Mouse (Mus musculus) liver, adult 2 months (tissue): ENCODE results near the gene Prima1.

Experiments
- CTCF ChIP-seq: fragments of 200-500 bp; IDR thresholded peaks from 2 replicates; pipeline ENCODE4 v1.5.1; 2011; ENCODE audit warnings: low read depth, low read length, control low read depth
- POLR2A ChIP-seq: fragments of 200-500 bp; IDR thresholded peaks from 2 replicates; pipeline ENCODE4 v1.6.1; 2011; ENCODE audit warnings: low read length, control low read depth; ENCODE audit not compliant: insufficient read depth; ENCODE audit errors: extremely low read depth

- TF ChIP-seq CTCF: no peak
- no peak for TF ChIP-seq POLR2A
Observed at GRCm38 (mm10) chr12:103243041-103243440, 1.1 kb upstream of the Prima1 start.
